Mouse (Mus musculus): ENCODE measurements around the gene Crp. TPM values are rescaled to one million over a fixed set of nuclear protein-coding genes. Genes with fewer than 3 reads are reported as not detected.

Gene Crp
- polyA plus RNA-seq, 1 experiment: not detected

- H3K4me3 ChIP-seq (ENCODE audit: insufficient read depth, low read depth, low read length): no peak overlapping the region
- TF ChIP-seq POLR2A (IDR thresholded peaks at IDR 0.05; ENCODE audit: low read depth, low read length) (no peak), CTCF (conservative IDR thresholded peaks at IDR 0.05; ENCODE audit: insufficient read depth, insufficient read length, low read depth, low read length) (no peak)
- 89% methylated on average over 2 of the region's 2 CpGs for WGBS
- no peaks in the 10 kb centered on the region for H3K27me3 ChIP-seq (replicated peaks; ENCODE audit: control insufficient read depth, insufficient read depth, low read length)
- DNase-seq: no peak
- H3K27ac ChIP-seq (ENCODE audit: insufficient read depth, low read depth, low read length): no peak overlapping the region
- no peaks in the 10 kb centered on the region for H3K36me3 ChIP-seq (ENCODE audit: control insufficient read depth, insufficient read depth, low read length)
- no peaks in the 10 kb centered on the region for H3K4me1 ChIP-seq (ENCODE audit: control insufficient read depth, insufficient read depth, low read length)
These were observed 131.1 kb downstream of the Crp start for GRCm38 (mm10) chr1:172828975-172829374.

DNA sequence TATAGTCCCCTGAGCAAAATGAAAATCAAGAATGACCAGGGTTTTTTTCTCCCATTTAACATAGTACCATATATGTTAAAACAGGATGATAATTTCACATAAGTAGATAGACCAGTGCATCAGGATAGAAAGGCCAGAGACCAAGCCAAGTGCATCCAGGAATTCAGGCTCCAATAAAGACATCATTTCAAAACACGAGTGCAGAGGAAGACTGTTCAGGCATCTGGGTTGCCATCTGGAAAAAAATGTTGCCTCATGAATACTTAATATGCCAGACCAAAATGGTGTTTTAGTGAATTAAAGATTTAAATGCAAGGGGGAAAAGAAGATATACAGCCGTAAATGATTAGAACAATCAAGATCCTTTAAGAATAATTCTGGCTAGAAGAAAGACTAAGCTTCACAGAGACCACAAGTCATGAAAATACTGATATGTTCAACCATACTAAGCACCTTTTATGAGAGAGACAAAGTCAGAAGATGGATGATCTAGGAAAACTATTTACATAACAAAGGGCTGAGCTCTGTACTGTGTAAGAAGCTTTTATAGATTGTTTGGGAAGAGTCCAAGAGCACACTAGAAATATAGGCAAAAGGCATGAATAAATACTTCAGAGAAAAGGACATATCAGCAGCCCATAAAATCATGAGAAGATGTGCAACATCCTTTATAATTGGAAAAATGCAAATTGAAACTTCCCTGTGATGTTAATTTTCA lies 149.3 kb downstream of the Crp start:
- TF ChIP-seq POLR2A (IDR thresholded peaks at IDR 0.05; ENCODE audit: low read depth, low read length) (no peak), CTCF (conservative IDR thresholded peaks at IDR 0.05; ENCODE audit: insufficient read depth, insufficient read length, low read depth, low read length) (no peak)
- Histone ChIP-seq H3K4me1 (ENCODE audit: control insufficient read depth, insufficient read depth, low read length) (no peaks in the 10 kb centered on the region), H3K36me3 (ENCODE audit: control insufficient read depth, insufficient read depth, low read length) (no peaks in the 10 kb centered on the region), H3K4me3 (ENCODE audit: insufficient read depth, low read depth, low read length) (no peak overlapping the region), H3K27me3 (replicated peaks; ENCODE audit: control insufficient read depth, insufficient read depth, low read length) (no peaks in the 10 kb centered on the region), H3K27ac (ENCODE audit: insufficient read depth, low read depth, low read length) (no peak overlapping the region)
- DNase-seq: no peak
- WGBS: 74% methylated on average over 2 of the region's 2 CpGs

GRCm38 (mm10) chr1:172848171-172848570 lies 150.3 kb downstream of the Crp start:
- Histone ChIP-seq H3K36me3 (ENCODE audit: control insufficient read depth, insufficient read depth, low read length) (no peaks in the 10 kb centered on the region), H3K4me1 (ENCODE audit: control insufficient read depth, insufficient read depth, low read length) (no peaks in the 10 kb centered on the region), H3K27ac (ENCODE audit: insufficient read depth, low read depth, low read length) (no peak overlapping the region), H3K27me3 (replicated peaks; ENCODE audit: control insufficient read depth, insufficient read depth, low read length) (no peaks in the 10 kb centered on the region), H3K4me3 (ENCODE audit: insufficient read depth, low read depth, low read length) (no peak overlapping the region)
- no peak for TF ChIP-seq POLR2A (IDR thresholded peaks at IDR 0.05; ENCODE audit: low read depth, low read length)
- no peak for DNase-seq
- 91% methylated on average over 2 of the region's 2 CpGs for WGBS

DNA sequence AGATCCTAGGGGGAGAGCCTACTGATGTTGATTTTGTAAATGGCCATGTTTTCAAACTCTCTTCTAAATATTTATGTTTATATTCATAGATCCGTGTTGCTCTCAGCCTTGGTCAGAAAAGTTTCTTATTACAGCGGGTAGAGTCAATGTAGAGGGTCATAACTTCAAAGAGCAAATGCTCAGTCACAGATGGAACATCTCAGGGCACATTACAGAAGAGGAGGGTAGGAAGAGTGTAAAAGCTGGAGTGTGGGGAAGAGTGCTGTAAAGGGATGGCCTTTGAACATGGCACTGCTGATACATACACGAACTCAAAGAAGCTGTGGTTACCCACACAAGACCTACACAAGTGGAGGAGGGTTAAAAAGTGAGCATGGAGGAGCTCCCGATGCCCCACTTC lies 177.4 kb downstream of the Crp start:
- no peak overlapping the region for H3K4me3 ChIP-seq (ENCODE audit: insufficient read depth, low read depth, low read length)
- no peaks in the 10 kb centered on the region for H3K27me3 ChIP-seq (replicated peaks; ENCODE audit: control insufficient read depth, insufficient read depth, low read length)
- H3K4me1 ChIP-seq (ENCODE audit: control insufficient read depth, insufficient read depth, low read length): no peaks in the 10 kb centered on the region
- TF ChIP-seq CTCF (conservative IDR thresholded peaks at IDR 0.05; ENCODE audit: insufficient read depth, insufficient read length, low read depth, low read length): no peak
- TF ChIP-seq POLR2A (IDR thresholded peaks at IDR 0.05; ENCODE audit: low read depth, low read length): no peak
- WGBS: 68% methylated on average over 4 of the region's 4 CpGs
- DNase-seq: no peak
- no peak overlapping the region for H3K27ac ChIP-seq (ENCODE audit: insufficient read depth, low read depth, low read length)
- no peaks in the 10 kb centered on the region for H3K36me3 ChIP-seq (ENCODE audit: control insufficient read depth, insufficient read depth, low read length)

GRCm38 (mm10) chr1:172876675-172877074 lies 178.8 kb downstream of the Crp start:
- H3K27me3 ChIP-seq (replicated peaks; ENCODE audit: control insufficient read depth, insufficient read depth, low read length): no peaks in the 10 kb centered on the region
- TF ChIP-seq POLR2A (IDR thresholded peaks at IDR 0.05; ENCODE audit: low read depth, low read length) (no peak), CTCF (conservative IDR thresholded peaks at IDR 0.05; ENCODE audit: insufficient read depth, insufficient read length, low read depth, low read length) (no peak)
- WGBS: 80% methylated on average over 1 of the region's 1 CpGs
- H3K4me3 ChIP-seq (ENCODE audit: insufficient read depth, low read depth, low read length): no peak overlapping the region
- H3K4me1 ChIP-seq (ENCODE audit: control insufficient read depth, insufficient read depth, low read length): no peaks in the 10 kb centered on the region
- no peak overlapping the region for H3K27ac ChIP-seq (ENCODE audit: insufficient read depth, low read depth, low read length)
- no peaks in the 10 kb centered on the region for H3K36me3 ChIP-seq (ENCODE audit: control insufficient read depth, insufficient read depth, low read length)
- DNase-seq: no peak

Other genes with a start within 250 kb of the Crp start
- gene Slamf9, start 222.7 kb upstream of the Crp start, polyA plus RNA-seq (2012; rRNA removed): 19.2 and 20.2 TPM in 2 replicates
- 15.4 and 20.7 TPM in 2 replicates for gene Igsf9, start 216.3 kb upstream of the Crp start, polyA plus RNA-seq (2012; rRNA removed)
- 202 and 286 TPM in 2 replicates for gene Tagln2, start 198.0 kb upstream of the Crp start, polyA plus RNA-seq (2012; rRNA removed)
- 0.33 and 0.79 TPM in 2 replicates for gene Cfap45, start 177.3 kb upstream of the Crp start, polyA plus RNA-seq (2012; rRNA removed)
- 0.38 and 0.41 TPM in 2 replicates for gene Vsig8, start 142.1 kb upstream of the Crp start, polyA plus RNA-seq (2012; rRNA removed)
- 1.7 and 3.0 TPM in 2 replicates for gene Slamf8, start 107.5 kb upstream of the Crp start, polyA plus RNA-seq (2012; rRNA removed)
- gene Fcrl6, start 95.5 kb upstream of the Crp start, polyA plus RNA-seq (2012; rRNA removed): not detected in 2 replicates
- 51.4 and 52.1 TPM in 2 replicates for gene Dusp23, start 65.1 kb upstream of the Crp start, polyA plus RNA-seq (2012; rRNA removed)
- gene Apcs, start 197.0 kb downstream of the Crp start, polyA plus RNA-seq (2012; rRNA removed): not detected in 2 replicates

Measured in kidney, adult 2 months (tissue).